Mouse (Mus musculus): ENCODE data around the gene Pdxp.
"Not testable (repeated sequence)": the region's sequence is repeated elsewhere in the genome, so short reads cannot be mapped to it uniquely, and the experiment has no call there.

Gene Pdxp

GRCm38 (mm10) chr15:78913632-78914090 is at the start of gene Pdxp:
Gene Pdxp (plus strand): TSS chr15:78913919.
- DNase-seq (ENCODE audit: low read depth): peak; percentile 97

- no peak for DNase-seq (ENCODE audit: low read depth)
Observed at GRCm38 (mm10) chr15:78868398-78868797, 45.3 kb upstream of the Pdxp start.

- DNase-seq (ENCODE audit: low read depth): no peak
Observed at GRCm38 (mm10) chr15:78868826-78869233, 44.9 kb upstream of the Pdxp start.

GRCm38 (mm10) chr15:78869775-78870174 is 43.9 kb upstream of the Pdxp start:
- DNase-seq (ENCODE audit: low read depth): peak; percentile 48

GRCm38 (mm10) chr15:78872021-78872608 is 41.6 kb upstream of the Pdxp start:
- DNase-seq (ENCODE audit: low read depth): no peak

GRCm38 (mm10) chr15:78873803-78874435 is 39.8 kb upstream of the Pdxp start:
- DNase-seq (ENCODE audit: low read depth): no peak

- DNase-seq (ENCODE audit: low read depth): no peak
Observed at GRCm38 (mm10) chr15:78874989-78875388, 38.7 kb upstream of the Pdxp start.

GRCm38 (mm10) chr15:78875537-78875936 is 38.2 kb upstream of the Pdxp start:
- DNase-seq (ENCODE audit: low read depth): no peak

GRCm38 (mm10) chr15:78876258-78876696 is 37.4 kb upstream of the Pdxp start:
- DNase-seq (ENCODE audit: low read depth): peak; percentile 68

- peak; percentile 88 for DNase-seq (ENCODE audit: low read depth)
Observed at GRCm38 (mm10) chr15:78876991-78877809, 36.5 kb upstream of the Pdxp start, which contains the start of gene Gga1. Gene Gga1 (plus strand): TSS chr15:78877190.

GRCm38 (mm10) chr15:78877810-78878390 is 35.8 kb upstream of the Pdxp start:
- DNase-seq (ENCODE audit: low read depth): no peak

GRCm38 (mm10) chr15:78878792-78879516 is 34.8 kb upstream of the Pdxp start:
- DNase-seq (ENCODE audit: low read depth): not testable (repeated sequence)

GRCm38 (mm10) chr15:78880432-78880831 is 33.3 kb upstream of the Pdxp start:
- DNase-seq (ENCODE audit: low read depth): no peak

- DNase-seq (ENCODE audit: low read depth): no peak
Observed at GRCm38 (mm10) chr15:78881828-78882227, 31.9 kb upstream of the Pdxp start.

GRCm38 (mm10) chr15:78889401-78889853 is 24.3 kb upstream of the Pdxp start:
- no peak for DNase-seq (ENCODE audit: low read depth)

- DNase-seq (ENCODE audit: low read depth): no peak
Observed at GRCm38 (mm10) chr15:78892440-78892839, 21.3 kb upstream of the Pdxp start.

- no peak for DNase-seq (ENCODE audit: low read depth)
Observed at GRCm38 (mm10) chr15:78894726-78895125, 19.0 kb upstream of the Pdxp start.

- no peak for DNase-seq (ENCODE audit: low read depth)
Observed at GRCm38 (mm10) chr15:78895741-78896140, 18.0 kb upstream of the Pdxp start.

- DNase-seq (ENCODE audit: low read depth): no peak
Observed at GRCm38 (mm10) chr15:78896149-78896548, 17.6 kb upstream of the Pdxp start.

GRCm38 (mm10) chr15:78897488-78897887 is 16.2 kb upstream of the Pdxp start:
- no peak for DNase-seq (ENCODE audit: low read depth)

- no peak for DNase-seq (ENCODE audit: low read depth)
Observed at GRCm38 (mm10) chr15:78898507-78899001, 15.2 kb upstream of the Pdxp start.

GRCm38 (mm10) chr15:78899409-78899739 is 14.3 kb upstream of the Pdxp start, which contains the start of gene Gm49510:
Gene Gm49510 (plus strand): TSS chr15:78899667.
- DNase-seq (ENCODE audit: low read depth): no peak
